Mouse (Mus musculus) heart, embryonic 14.5 days (tissue): ENCODE measurements at regions not wholly inside any gene's neighbourhood (a gene's known extent, or its start where the extent isn't known, plus 50 kb on each side); places are given as distances from the start of the nearest gene placed in this dataset.
"Not testable (repeated sequence)": the region's sequence is repeated elsewhere in the genome, so short reads cannot be mapped to it uniquely, and the experiment has no call there.

Experiments
- ATAC-seq: fragments of 200-750 bp; cut with Nextera tagmentation; 2 replicates; pipeline ENCODE4 v1.8.0; 2017; ENCODE audit warnings: low read depth, moderate TSS enrichment; ENCODE audit not compliant: insufficient number of reproducible peaks, insufficient read depth, low FRiP score
- H3K27ac ChIP-seq, 2 experiments: fragments of 200-500 bp in 1 of 2; fragments of 300-500 bp in 1 of 2; sonication (generic) in 1 of 2; replicated peaks in 1 of 2; 2 replicates each; pipeline ENCODE4 v1.5.1; 2012 to 2014; ENCODE audit warnings: low read depth in 2 of 2, low read length in 2 of 2, control low read depth in 1 of 2, mild to moderate bottlenecking in 1 of 2, mixed read lengths in 1 of 2; ENCODE audit not compliant: control insufficient read depth in 1 of 2, insufficient read depth in 1 of 2
- H3K27me3 ChIP-seq: fragments of 300-500 bp; sonication (generic); 2 replicates; pipeline ENCODE4 v1.6.1; 2014; ENCODE audit warnings: mild to moderate bottlenecking, low read length, control low read depth; ENCODE audit not compliant: control insufficient read depth, insufficient read depth
- H3K36me3 ChIP-seq: fragments of 300-500 bp; sonication (generic); 2 replicates; pipeline ENCODE4 v1.6.1; 2014; ENCODE audit warnings: mild to moderate bottlenecking, control low read depth, low read length, mixed read lengths; ENCODE audit not compliant: control insufficient read depth, insufficient read depth
- H3K4me1 ChIP-seq, 2 experiments: fragments of 200-500 bp in 1 of 2; fragments of 300-500 bp in 1 of 2; sonication (generic) in 1 of 2; 2 replicates each; pipeline ENCODE4 v1.6.1; 2012 to 2014; ENCODE audit warnings: low read length in 2 of 2, control low read depth in 1 of 2, mixed read lengths in 1 of 2; ENCODE audit not compliant: control insufficient read depth in 2 of 2, insufficient read depth in 2 of 2
- H3K4me2 ChIP-seq: fragments of 300-500 bp; sonication (generic); 2 replicates; pipeline ENCODE4 v1.6.1; 2014; ENCODE audit warnings: mild to moderate bottlenecking, low read length
- H3K4me3 ChIP-seq, 2 experiments: fragments of 200-500 bp in 1 of 2; fragments of 300-500 bp in 1 of 2; sonication (generic) in 1 of 2; 2 replicates each; pipeline ENCODE4 v1.5.1; 2012 to 2014; ENCODE audit warnings: low read length in 2 of 2, mild to moderate bottlenecking in 2 of 2, control low read depth in 1 of 2, low read depth in 1 of 2, moderate library complexity in 1 of 2; ENCODE audit not compliant: control insufficient read depth in 1 of 2, insufficient read depth in 1 of 2
- H3K9ac ChIP-seq: fragments of 300-500 bp; sonication (generic); 2 replicates; pipeline ENCODE4 v1.6.1; 2014; ENCODE audit warnings: mild to moderate bottlenecking, low read length
- H3K9me3 ChIP-seq: fragments of 300-500 bp; sonication (generic); 2 replicates; pipeline ENCODE4 v1.6.1; 2016; ENCODE audit warnings: low read length, control low read depth; ENCODE audit not compliant: control insufficient read depth
- WGBS: fragments of 180-500 bp; shearing (Covaris S2); extraction: QIAGEN DNeasy Blood & Tissue Kit; methylation state at CpG from one replicate; pipeline ENCODE4 v1.1.7; 2014; 5-methylcytosine and 5-hydroxymethylcytosine counted together

- not testable (repeated sequence) for H3K9ac ChIP-seq, H3K4me3 ChIP-seq, H3K27ac ChIP-seq, ATAC-seq, H3K27me3 ChIP-seq, H3K9me3 ChIP-seq, H3K4me2 ChIP-seq, H3K4me1 ChIP-seq, H3K36me3 ChIP-seq
- 46% methylated on average over 4 of the region's 4 CpGs for WGBS
Observed at GRCm38 (mm10) chr17:82922986-82923385, 292.1 kb upstream of the Pkdcc start.

- Histone ChIP-seq H3K36me3 (no peaks in the 10 kb centered on the region), H3K9ac (no peak overlapping the region), H3K4me1 (no peaks in the 10 kb centered on the region), H3K27me3 (no peaks in the 10 kb centered on the region), H3K27ac (no peak overlapping the region), H3K9me3 (no peaks in the 10 kb centered on the region), H3K4me3 (no peak overlapping the region), H3K4me2 (no peak overlapping the region)
- no peak for ATAC-seq
- WGBS: 76% methylated on average over 2 of the region's 2 CpGs
Observed at GRCm38 (mm10) chr17:82925751-82926150, 289.3 kb upstream of the Pkdcc start.

GRCm38 (mm10) chr17:82927681-82928080 is 287.4 kb upstream of the Pkdcc start:
- Histone ChIP-seq H3K4me2 (no peak overlapping the region), H3K36me3 (no peaks in the 10 kb centered on the region), H3K4me1 (no peaks in the 10 kb centered on the region), H3K9me3 (no peaks in the 10 kb centered on the region), H3K9ac (no peak overlapping the region), H3K4me3 (no peak overlapping the region), H3K27me3 (no peaks in the 10 kb centered on the region), H3K27ac (no peak overlapping the region)
- 85% methylated on average over 3 of the region's 3 CpGs for WGBS
- ATAC-seq: no peak

GRCm38 (mm10) chr17:82929511-82929910 is 285.6 kb upstream of the Pkdcc start:
- Histone ChIP-seq H3K27ac (no peak overlapping the region), H3K4me1 (no peaks in the 10 kb centered on the region), H3K27me3 (no peaks in the 10 kb centered on the region), H3K36me3 (no peaks in the 10 kb centered on the region), H3K4me2 (no peak overlapping the region), H3K4me3 (no peak overlapping the region), H3K9me3 (no peaks in the 10 kb centered on the region), H3K9ac (no peak overlapping the region)
- no peak for ATAC-seq
- 72% methylated on average over 3 of the region's 3 CpGs for WGBS

GRCm38 (mm10) chr17:82930738-82931137 is 284.4 kb upstream of the Pkdcc start:
- Histone ChIP-seq H3K9ac (no peak overlapping the region), H3K36me3 (no peaks in the 10 kb centered on the region), H3K9me3 (no peaks in the 10 kb centered on the region), H3K4me1 (no peaks in the 10 kb centered on the region), H3K27me3 (no peaks in the 10 kb centered on the region), H3K27ac (no peak overlapping the region), H3K4me3 (no peak overlapping the region), H3K4me2 (no peak overlapping the region)
- WGBS: 43% methylated on average over 1 of the region's 1 CpGs
- ATAC-seq: no peak

- no peak for ATAC-seq
- Histone ChIP-seq H3K9ac (no peak overlapping the region), H3K4me1 (peaks cover 2% of the 10 kb centered on the region in 2 experiments; a peak in 2 of 4 replicates), H3K27ac (no peak overlapping the region), H3K36me3 (no peaks in the 10 kb centered on the region), H3K4me3 (no peak overlapping the region), H3K27me3 (no peaks in the 10 kb centered on the region), H3K4me2 (no peak overlapping the region), H3K9me3 (no peaks in the 10 kb centered on the region)
- WGBS: 84% methylated on average over 4 of the region's 4 CpGs
Observed at GRCm38 (mm10) chr17:82931476-82931875, 283.6 kb upstream of the Pkdcc start.

GRCm38 (mm10) chr17:82936836-82937235 is 278.3 kb upstream of the Pkdcc start:
- H3K36me3 ChIP-seq: no peaks in the 10 kb centered on the region
- WGBS: 37% methylated on average over 3 of the region's 3 CpGs
- H3K27ac ChIP-seq: no peak overlapping the region
- no peak overlapping the region for H3K9ac ChIP-seq
- H3K27me3 ChIP-seq: no peaks in the 10 kb centered on the region
- 0 out of 2 replicates have a peak overlapping the region, but pooled peaks have one; percentile 18 for H3K4me2 ChIP-seq
- no peaks in the 10 kb centered on the region for H3K9me3 ChIP-seq
- H3K4me3 ChIP-seq: no peak overlapping the region
- no peak for ATAC-seq
- peaks cover 3 to 9% of the 10 kb centered on the region in 2 experiments; a peak in 3 of 4 replicates for H3K4me1 ChIP-seq

- Histone ChIP-seq H3K9me3 (no peaks in the 10 kb centered on the region), H3K4me1 (no peaks in the 10 kb centered on the region), H3K27me3 (no peaks in the 10 kb centered on the region), H3K4me2 (no peak overlapping the region), H3K36me3 (no peaks in the 10 kb centered on the region), H3K4me3 (no peak overlapping the region), H3K9ac (no peak overlapping the region), H3K27ac (no peak overlapping the region)
- no peak for ATAC-seq
- WGBS: 52% methylated on average over 4 of the region's 4 CpGs
Observed at GRCm38 (mm10) chr17:82946083-82946482, 269.0 kb upstream of the Pkdcc start.
